ENCODE assay signal across 11 mouse cellular contexts in the genomic region with DNA sequence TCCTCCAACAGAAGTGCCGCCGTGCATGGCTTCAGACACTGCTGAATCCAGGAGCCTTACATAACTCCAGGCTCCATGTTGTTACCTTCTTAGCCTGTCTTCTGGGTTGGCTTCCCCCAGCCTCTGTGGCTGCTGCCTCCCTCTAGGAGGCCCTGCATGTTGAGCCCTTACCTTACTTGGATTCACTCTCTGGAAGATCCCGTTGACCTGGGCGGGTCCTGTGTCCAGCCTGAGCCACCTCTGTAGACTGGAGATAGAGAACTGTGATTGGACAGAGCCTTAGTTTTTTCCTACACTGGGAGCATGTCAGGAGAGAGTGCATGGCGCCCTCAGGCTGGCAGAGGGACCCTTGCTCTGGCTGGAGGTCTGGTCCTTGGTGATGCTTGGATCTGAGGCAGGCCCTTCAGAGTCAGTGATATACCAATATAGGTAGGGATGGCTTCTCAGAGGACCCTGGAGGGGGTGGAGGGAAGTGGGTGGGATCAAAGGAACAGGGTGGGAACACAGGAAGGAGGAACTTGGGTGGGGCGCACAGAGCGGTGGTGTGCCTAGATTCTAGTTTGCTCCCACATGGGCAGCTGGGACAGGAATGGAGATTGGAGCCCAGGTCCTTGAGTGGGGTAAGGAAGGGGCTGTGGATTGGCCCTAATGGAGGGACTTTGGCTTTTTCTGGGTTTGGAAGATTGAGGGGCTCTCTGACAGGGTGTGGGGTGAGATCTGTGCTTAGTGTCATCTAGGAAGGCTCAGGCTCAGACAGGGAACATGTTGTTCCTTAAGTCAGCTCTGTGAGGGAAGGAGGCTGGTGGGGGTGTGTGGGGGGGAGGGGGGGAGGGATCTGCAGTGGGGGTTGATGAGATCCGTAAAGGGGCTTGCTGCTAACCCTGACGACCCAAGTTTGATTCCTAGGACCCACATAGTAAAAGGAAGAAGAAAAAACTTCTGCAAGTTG. TPM values are rescaled to one million over a fixed set of nuclear protein-coding genes. Genes with fewer than 3 reads are reported as not detected.
A peak's percentile ranks its signal among the peaks of the same experiment; 100 is the strongest.
DNase-seq lines count a peak whose midpoint lies in the region; ATAC-seq and TF ChIP-seq lines count a peak whose summit lies in the region.
"Had no signal": no experiment of that assay in that cellular context is flagged by ENCODE, and none has a peak within 500 bp of the region (broad histone marks: within the 10 kb centered on the region; RNA-seq: fewer than 3 reads in every experiment).

No protein-coding gene starts in this region.

- TF ChIP-seq CTCF in spleen, adult 2 months (IDR thresholded peaks at IDR 0.05; ENCODE audit: extremely low read depth, insufficient read depth, insufficient read length, insufficient replicate concordance): no peak
- 0 out of 2 replicates have a peak, but pooled peaks have one; percentile 20 for TF ChIP-seq CTCF in stomach, postnatal 0 days (IDR thresholded peaks at IDR 0.05; ENCODE audit: low read depth)

- H3K27ac ChIP-seq in spleen, adult 2 months (ENCODE audit: insufficient read depth, low read length): peak overlapping the region; percentile 85
- H3K27ac ChIP-seq in stomach, postnatal 0 days (replicated peaks): 0 out of 2 replicates have a peak overlapping the region, but pooled peaks have one; percentile 49
- no peak overlapping the region for H3K27ac ChIP-seq in neural tube, embryonic 15.5 days (replicated peaks)
- H3K27ac ChIP-seq in hindbrain, embryonic 16.5 days (ENCODE audit: low read depth, low read length): no peak overlapping the region
- H3K27ac ChIP-seq: limb, embryonic 15.5 days had no signal

- 82% methylated on average over 9 of the region's 9 CpGs for WGBS in spleen, adult 2 months
- WGBS in stomach, postnatal 0 days: 68% methylated on average over 9 of the region's 9 CpGs
- 72% methylated on average over 9 of the region's 9 CpGs for WGBS in neural tube, embryonic 15.5 days
- WGBS in hindbrain, embryonic 16.5 days: 83% methylated on average over 9 of the region's 9 CpGs

- H3K36me3 ChIP-seq in spleen, adult 2 months (ENCODE audit: control insufficient read depth, insufficient read depth, low read length): no peaks in the 10 kb centered on the region
- no peaks in the 10 kb centered on the region for H3K36me3 ChIP-seq in stomach, postnatal 0 days (ENCODE audit: control insufficient read depth, insufficient read depth, low read length)
- no peaks in the 10 kb centered on the region for H3K36me3 ChIP-seq in neural tube, embryonic 15.5 days
- no peaks in the 10 kb centered on the region for H3K36me3 ChIP-seq in hindbrain, embryonic 16.5 days (ENCODE audit: control insufficient read depth, insufficient read depth, low read length)
- H3K36me3 ChIP-seq: limb, embryonic 15.5 days had no signal

- H3K9me3 ChIP-seq in stomach, postnatal 0 days (ENCODE audit: control insufficient read depth, low read length): no peaks in the 10 kb centered on the region
- H3K9me3 ChIP-seq in neural tube, embryonic 15.5 days (replicated peaks): no peaks in the 10 kb centered on the region
- no peaks in the 10 kb centered on the region for H3K9me3 ChIP-seq in hindbrain, embryonic 16.5 days (ENCODE audit: control insufficient read depth, low read length)
- H3K9me3 ChIP-seq: limb, embryonic 15.5 days had no signal

- no peak for TF ChIP-seq POLR2A in spleen, adult 2 months (IDR thresholded peaks at IDR 0.05; ENCODE audit: low read depth, low read length)

- DNase-seq in heart, adult 18-20 months: peak; percentile 69 to 76
- no peak for DNase-seq in heart, postnatal 4 days
- no peak for DNase-seq in spleen, adult 2 months (ENCODE audit: low read depth in 1 of 2, low spot score in 2 of 2)
- DNase-seq in spleen, postnatal 4 days (ENCODE audit: low spot score in 2 of 2): no peak
- DNase-seq in kidney, postnatal 36 days: peak; percentile 67 to 69
- DNase-seq in stomach, postnatal 0 days (ENCODE audit: low spot score): no peak

- H3K4me3 ChIP-seq in spleen, adult 2 months (ENCODE audit: extremely low read depth, insufficient read depth, insufficient read length): no peak overlapping the region
- H3K4me3 ChIP-seq in stomach, postnatal 0 days (ENCODE audit: low read depth, low read length): no peak overlapping the region
- H3K4me3 ChIP-seq in neural tube, embryonic 15.5 days (replicated peaks): no peak overlapping the region
- H3K4me3 ChIP-seq in hindbrain, embryonic 16.5 days (ENCODE audit: low read length): no peak overlapping the region
- H3K4me3 ChIP-seq: limb, embryonic 15.5 days had no signal

- ATAC-seq in stomach, postnatal 0 days (ENCODE audit: low FRiP score, low TSS enrichment): peak; percentile 34; the same call in 1 of the 2 replicates
- no peak for ATAC-seq in neural tube, embryonic 15.5 days (ENCODE audit: low FRiP score)
- no peak for ATAC-seq in hindbrain, embryonic 16.5 days
- ATAC-seq: activated CD4-positive, CD25-positive, alpha-beta regulatory T cell, adult 4 months had no signal

- no peak for TF ChIP-seq EP300 in stomach, postnatal 0 days (optimal IDR thresholded peaks at IDR 0.05)

- H3K4me1 ChIP-seq in spleen, adult 2 months (ENCODE audit: control insufficient read depth, insufficient read depth, insufficient read length): peaks cover 63% of the 10 kb centered on the region; the same call in 1 of the 2 replicates
- H3K4me1 ChIP-seq in stomach, postnatal 0 days (replicated peaks; ENCODE audit: control insufficient read depth, insufficient read depth): peaks cover 4% of the 10 kb centered on the region
- H3K4me1 ChIP-seq in neural tube, embryonic 15.5 days: peaks cover 41% of the 10 kb centered on the region
- H3K4me1 ChIP-seq in hindbrain, embryonic 16.5 days (ENCODE audit: control insufficient read depth, insufficient read depth, low read depth, low read length): no peaks in the 10 kb centered on the region

- no peak overlapping the region for H3K4me2 ChIP-seq in stomach, postnatal 0 days (replicated peaks; ENCODE audit: low read depth)
- no peak overlapping the region for H3K4me2 ChIP-seq in neural tube, embryonic 15.5 days
- no peak overlapping the region for H3K4me2 ChIP-seq in hindbrain, embryonic 16.5 days (ENCODE audit: low read length)

- no peaks in the 10 kb centered on the region for H3K27me3 ChIP-seq in spleen, adult 2 months (ENCODE audit: control insufficient read depth, insufficient read depth, low read length)
- H3K27me3 ChIP-seq in stomach, postnatal 0 days (ENCODE audit: control insufficient read depth, insufficient read depth, low read length): no peaks in the 10 kb centered on the region
- H3K27me3 ChIP-seq in neural tube, embryonic 15.5 days (replicated peaks): no peaks in the 10 kb centered on the region
- no peaks in the 10 kb centered on the region for H3K27me3 ChIP-seq in hindbrain, embryonic 16.5 days (replicated peaks; ENCODE audit: control insufficient read depth, insufficient read depth, low read length)
- H3K27me3 ChIP-seq: limb, embryonic 15.5 days had no signal

- H3K9ac ChIP-seq in stomach, postnatal 0 days (ENCODE audit: low read length): 0 out of 2 replicates have a peak overlapping the region, but pooled peaks have one; percentile 18
- no peak overlapping the region for H3K9ac ChIP-seq in neural tube, embryonic 15.5 days (replicated peaks)
- no peak overlapping the region for H3K9ac ChIP-seq in hindbrain, embryonic 16.5 days (ENCODE audit: low read depth, low read length)
- H3K9ac ChIP-seq: limb, embryonic 15.5 days had no signal

RNA-seq across cellular contexts. Expression of gene Tpst2, which starts 12.0 kb away (rescaled TPM):
- 10 to 100 TPM; 47.1 to 50.0 TPM for total RNA-seq in heart, adult 18-20 months (2021)
- 10 to 100 TPM; 44.4 to 45.6 TPM for total RNA-seq in heart, postnatal 4 days (2021)
- polyA plus RNA-seq in spleen, adult 2 months (2012; rRNA removed): 102 and 108 TPM in 2 replicates
- 29.2 and 30.2 TPM in 2 replicates for polyA plus RNA-seq in stomach, postnatal 0 days (2015; fragmentation: Nextera tagmentation; extraction: Ambion mirVana)
- polyA plus RNA-seq in neural tube, embryonic 15.5 days (2015; fragmentation: Nextera tagmentation; extraction: Ambion mirVana): 31.4 and 40.2 TPM in 2 replicates
- polyA plus RNA-seq in hindbrain, embryonic 16.5 days (2015; fragmentation: Nextera tagmentation; extraction: Ambion mirVana): 35.6 and 35.9 TPM in 2 replicates

RNA-seq across cellular contexts. Expression of gene Crybb1, which starts 32.9 kb away (rescaled TPM):
- 1 to 10 TPM; 2.0 to 3.1 TPM for total RNA-seq in heart, adult 18-20 months (2021)
- total RNA-seq in heart, postnatal 4 days (2021): not detected
- 0.25 and 0.46 TPM in 2 replicates for polyA plus RNA-seq in spleen, adult 2 months (2012; rRNA removed)
- 1.7 and 2.0 TPM in 2 replicates for polyA plus RNA-seq in stomach, postnatal 0 days (2015; fragmentation: Nextera tagmentation; extraction: Ambion mirVana)
- polyA plus RNA-seq in neural tube, embryonic 15.5 days (2015; fragmentation: Nextera tagmentation; extraction: Ambion mirVana): 5.8 and 6.2 TPM in 2 replicates
- 6.6 and 7.7 TPM in 2 replicates for polyA plus RNA-seq in hindbrain, embryonic 16.5 days (2015; fragmentation: Nextera tagmentation; extraction: Ambion mirVana)
- polyA plus RNA-seq: activated CD4-positive, CD25-positive, alpha-beta regulatory T cell, adult 4 months; CD4-positive, CD25-positive, alpha-beta regulatory T cell, adult 4 months had no signal

RNA-seq across cellular contexts. Expression of gene Cryba4, which starts 36.1 kb away (rescaled TPM):
- total RNA-seq in heart, adult 18-20 months (2021): 1 to 10 TPM; 5.7 to 6.6 TPM
- total RNA-seq in heart, postnatal 4 days (2021): 1 to 10 TPM; 1.7 to 2.3 TPM
- 1.5 and 2.6 TPM in 2 replicates for polyA plus RNA-seq in spleen, adult 2 months (2012; rRNA removed)
- 1.9 and 2.2 TPM in 2 replicates for polyA plus RNA-seq in stomach, postnatal 0 days (2015; fragmentation: Nextera tagmentation; extraction: Ambion mirVana)
- polyA plus RNA-seq in neural tube, embryonic 15.5 days (2015; fragmentation: Nextera tagmentation; extraction: Ambion mirVana): 1.7 and 2.5 TPM in 2 replicates
- 1.2 and 1.3 TPM in 2 replicates for polyA plus RNA-seq in hindbrain, embryonic 16.5 days (2015; fragmentation: Nextera tagmentation; extraction: Ambion mirVana)
- polyA plus RNA-seq: activated CD4-positive, CD25-positive, alpha-beta regulatory T cell, adult 4 months had no signal

RNA-seq across cellular contexts. Expression of gene Tfip11, which starts 37.7 kb away (rescaled TPM):
- total RNA-seq in heart, adult 18-20 months (2021): 10 to 100 TPM; 20.5 to 20.8 TPM
- total RNA-seq in heart, postnatal 4 days (2021): 10 to 100 TPM; 20.3 to 20.5 TPM
- 29.8 and 36.5 TPM in 2 replicates for polyA plus RNA-seq in spleen, adult 2 months (2012; rRNA removed)
- polyA plus RNA-seq in stomach, postnatal 0 days (2015; fragmentation: Nextera tagmentation; extraction: Ambion mirVana): 12.4 and 12.9 TPM in 2 replicates
- polyA plus RNA-seq in neural tube, embryonic 15.5 days (2015; fragmentation: Nextera tagmentation; extraction: Ambion mirVana): 29.7 and 31.0 TPM in 2 replicates
- polyA plus RNA-seq in hindbrain, embryonic 16.5 days (2015; fragmentation: Nextera tagmentation; extraction: Ambion mirVana): 31.9 and 34.6 TPM in 2 replicates

RNA-seq across cellular contexts. Expression of gene Srrd, which starts 54.4 kb away (rescaled TPM):
- total RNA-seq in heart, adult 18-20 months (2021): 10 to 100 TPM in 1 of 2 experiments, 1 to 10 TPM in 1; 6.8 to 10.0 TPM
- total RNA-seq in heart, postnatal 4 days (2021): 10 to 100 TPM; 11.5 to 14.6 TPM
- 30.8 and 33.6 TPM in 2 replicates for polyA plus RNA-seq in spleen, adult 2 months (2012; rRNA removed)
- polyA plus RNA-seq in stomach, postnatal 0 days (2015; fragmentation: Nextera tagmentation; extraction: Ambion mirVana): 19.3 and 20.9 TPM in 2 replicates
- polyA plus RNA-seq in neural tube, embryonic 15.5 days (2015; fragmentation: Nextera tagmentation; extraction: Ambion mirVana): 57.5 and 61.9 TPM in 2 replicates
- 58.3 and 60.8 TPM in 2 replicates for polyA plus RNA-seq in hindbrain, embryonic 16.5 days (2015; fragmentation: Nextera tagmentation; extraction: Ambion mirVana)

Comparison
In these comparisons a context has a peak if more than half of its experiments do, and no peak if none do; other contexts are left out.
1. DNase-seq: peak in heart, adult 18-20 months (2 of 2) and kidney, postnatal 36 days (2 of 2); none in heart, postnatal 4 days (single experiment), spleen, adult 2 months (0 of 2), spleen, postnatal 4 days (0 of 2) and stomach, postnatal 0 days (single experiment).
2. H3K27ac ChIP-seq: peak in spleen, adult 2 months (single experiment) and stomach, postnatal 0 days (single experiment); none in neural tube, embryonic 15.5 days (single experiment) and hindbrain, embryonic 16.5 days (single experiment).